Mouse (Mus musculus) stomach, postnatal 0 days (tissue): Measurements from ENCODE around the gene Gbx2.

Experiments
- CTCF ChIP-seq: IDR thresholded peaks from 2 replicates; pipeline ENCODE4 v1.5.1; 2016; ENCODE audit warnings: antibody characterized with exemption, low read depth, mild to moderate bottlenecking, moderate library complexity
- EP300 ChIP-seq: optimal IDR thresholded peaks from 2 replicates; pipeline ENCODE3; 2016; ENCODE audit warnings: antibody characterized with exemption

GRCm38 (mm10) chr1:89884335-89884734 is 46.6 kb downstream of the Gbx2 start:
- TF ChIP-seq CTCF (no peak), EP300 (no peak)
